Mouse (Mus musculus): ENCODE measurements at regions not wholly inside any gene's neighbourhood (a gene's known extent, or its start where the extent isn't known, plus 50 kb on each side); places are given as distances from the start of the nearest gene placed in this dataset.

GRCm38 (mm10) chr3:38555939-38556338 lies 71.3 kb upstream of the Ankrd50 start:
- no peaks in the 10 kb centered on the region for H3K9me3 ChIP-seq (ENCODE audit: control insufficient read depth, insufficient read depth, low read depth, low read length)
- no peak overlapping the region for H3K4me3 ChIP-seq (ENCODE audit: insufficient read depth in 1 of 2, low read depth in 1 of 2, low read length in 2 of 2, poor library complexity in 1 of 2, severe bottlenecking in 1 of 2)
- no peak overlapping the region for H3K9ac ChIP-seq (ENCODE audit: insufficient read depth, low read depth, low read length, poor library complexity, severe bottlenecking)
- no peak overlapping the region for H3K27ac ChIP-seq (ENCODE audit: insufficient read depth, low read depth, low read length, poor library complexity, severe bottlenecking)
- no peaks in the 10 kb centered on the region for H3K36me3 ChIP-seq (ENCODE audit: control insufficient read depth, insufficient read depth, low read length, poor library complexity, severe bottlenecking)
- in situ Hi-C loops (cut with MboI; ENCODE audit: low sequenced_read_pairs in 2 of 2, unreplicated experiment in 2 of 2) = no loop called here
- DNase-seq (ENCODE audit: low read depth, low spot score) = no peak
- no peaks in the 10 kb centered on the region for H3K4me1 ChIP-seq (ENCODE audit: control insufficient read depth in 2 of 2, insufficient read depth in 2 of 2, low read length in 2 of 2, poor library complexity in 1 of 2)
- TF ChIP-seq ZNF384 (IDR thresholded peaks at IDR 0.05; ENCODE audit: low read depth, low read length) = no peak
- no peak for TF ChIP-seq CHD2 (IDR thresholded peaks at IDR 0.05; ENCODE audit: low read depth, low read length)
- no peak for TF ChIP-seq ZC3H11A (IDR thresholded peaks at IDR 0.05; ENCODE audit: borderline replicate concordance, low read depth, low read length)
- no peak for TF ChIP-seq HCFC1 (IDR thresholded peaks at IDR 0.05; ENCODE audit: borderline replicate concordance, insufficient read depth, low read length)
- no peak for TF ChIP-seq MAFK (IDR thresholded peaks at IDR 0.05; ENCODE audit: insufficient read depth, low read depth, low read length)

GRCm38 (mm10) chr3:38553470-38554043 lies 68.9 kb upstream of the Ankrd50 start:
- H3K4me3 ChIP-seq (ENCODE audit: insufficient read depth in 1 of 2, low read depth in 1 of 2, low read length in 2 of 2, poor library complexity in 1 of 2, severe bottlenecking in 1 of 2) = no peak overlapping the region
- in situ Hi-C loops (cut with MboI; ENCODE audit: low sequenced_read_pairs in 2 of 2, unreplicated experiment in 2 of 2) = no loop called here
- H3K9ac ChIP-seq (ENCODE audit: insufficient read depth, low read depth, low read length, poor library complexity, severe bottlenecking) = no peak overlapping the region
- H3K27ac ChIP-seq (ENCODE audit: insufficient read depth, low read depth, low read length, poor library complexity, severe bottlenecking) = no peak overlapping the region
- no peak for DNase-seq (ENCODE audit: low read depth, low spot score)
- H3K36me3 ChIP-seq (ENCODE audit: control insufficient read depth, insufficient read depth, low read length, poor library complexity, severe bottlenecking) = no peaks in the 10 kb centered on the region
- H3K4me1 ChIP-seq (ENCODE audit: control insufficient read depth in 2 of 2, insufficient read depth in 2 of 2, low read length in 2 of 2, poor library complexity in 1 of 2) = no peaks in the 10 kb centered on the region
- H3K9me3 ChIP-seq (ENCODE audit: control insufficient read depth, insufficient read depth, low read depth, low read length) = no peaks in the 10 kb centered on the region
- TF ChIP-seq ZC3H11A (IDR thresholded peaks at IDR 0.05; ENCODE audit: borderline replicate concordance, low read depth, low read length) = no peak
- TF ChIP-seq ZNF384 (IDR thresholded peaks at IDR 0.05; ENCODE audit: low read depth, low read length) = no peak
- no peak for TF ChIP-seq CHD2 (IDR thresholded peaks at IDR 0.05; ENCODE audit: low read depth, low read length)
- no peak for TF ChIP-seq MAFK (IDR thresholded peaks at IDR 0.05; ENCODE audit: insufficient read depth, low read depth, low read length)
- TF ChIP-seq HCFC1 (IDR thresholded peaks at IDR 0.05; ENCODE audit: borderline replicate concordance, insufficient read depth, low read length) = no peak

- Histone ChIP-seq H3K36me3 (ENCODE audit: control insufficient read depth, insufficient read depth, low read length, poor library complexity, severe bottlenecking) (no peaks in the 10 kb centered on the region), H3K9me3 (ENCODE audit: control insufficient read depth, insufficient read depth, low read depth, low read length) (no peaks in the 10 kb centered on the region), H3K4me3 (ENCODE audit: insufficient read depth in 1 of 2, low read depth in 1 of 2, low read length in 2 of 2, poor library complexity in 1 of 2, severe bottlenecking in 1 of 2) (no peak overlapping the region), H3K9ac (ENCODE audit: insufficient read depth, low read depth, low read length, poor library complexity, severe bottlenecking) (no peak overlapping the region), H3K4me1 (ENCODE audit: control insufficient read depth in 2 of 2, insufficient read depth in 2 of 2, low read length in 2 of 2, poor library complexity in 1 of 2) (0 out of 4 replicates have a peak, but pooled peaks cover 0 to 2% of the 10 kb centered on the region in 2 experiments), H3K27ac (ENCODE audit: insufficient read depth, low read depth, low read length, poor library complexity, severe bottlenecking) (no peak overlapping the region)
- TF ChIP-seq MAFK (IDR thresholded peaks at IDR 0.05; ENCODE audit: insufficient read depth, low read depth, low read length) = no peak
- no peak for TF ChIP-seq ZC3H11A (IDR thresholded peaks at IDR 0.05; ENCODE audit: borderline replicate concordance, low read depth, low read length)
- TF ChIP-seq HCFC1 (IDR thresholded peaks at IDR 0.05; ENCODE audit: borderline replicate concordance, insufficient read depth, low read length) = no peak
- TF ChIP-seq CHD2 (IDR thresholded peaks at IDR 0.05; ENCODE audit: low read depth, low read length) = no peak
- TF ChIP-seq ZNF384 (IDR thresholded peaks at IDR 0.05; ENCODE audit: low read depth, low read length) = no peak
- DNase-seq (ENCODE audit: low read depth, low spot score) = no peak
- in situ Hi-C loops (cut with MboI; ENCODE audit: low sequenced_read_pairs in 2 of 2, unreplicated experiment in 2 of 2) = no loop called here
Observed at GRCm38 (mm10) chr3:38547032-38547431, 62.4 kb upstream of the Ankrd50 start.

- DNase-seq (ENCODE audit: low read depth, low spot score) = no peak
- Histone ChIP-seq H3K27ac (ENCODE audit: insufficient read depth, low read depth, low read length, poor library complexity, severe bottlenecking) (no peak overlapping the region), H3K4me3 (ENCODE audit: insufficient read depth in 1 of 2, low read depth in 1 of 2, low read length in 2 of 2, poor library complexity in 1 of 2, severe bottlenecking in 1 of 2) (no peak overlapping the region), H3K36me3 (ENCODE audit: control insufficient read depth, insufficient read depth, low read length, poor library complexity, severe bottlenecking) (no peaks in the 10 kb centered on the region), H3K9me3 (ENCODE audit: control insufficient read depth, insufficient read depth, low read depth, low read length) (no peaks in the 10 kb centered on the region), H3K4me1 (ENCODE audit: control insufficient read depth in 2 of 2, insufficient read depth in 2 of 2, low read length in 2 of 2, poor library complexity in 1 of 2) (0 out of 4 replicates have a peak, but pooled peaks cover 0 to 2% of the 10 kb centered on the region in 2 experiments), H3K9ac (ENCODE audit: insufficient read depth, low read depth, low read length, poor library complexity, severe bottlenecking) (no peak overlapping the region)
- TF ChIP-seq MAFK (IDR thresholded peaks at IDR 0.05; ENCODE audit: insufficient read depth, low read depth, low read length) (no peak), CHD2 (IDR thresholded peaks at IDR 0.05; ENCODE audit: low read depth, low read length) (no peak), HCFC1 (IDR thresholded peaks at IDR 0.05; ENCODE audit: borderline replicate concordance, insufficient read depth, low read length) (no peak), ZNF384 (IDR thresholded peaks at IDR 0.05; ENCODE audit: low read depth, low read length) (no peak), ZC3H11A (IDR thresholded peaks at IDR 0.05; ENCODE audit: borderline replicate concordance, low read depth, low read length) (no peak)
- in situ Hi-C loops (cut with MboI; ENCODE audit: low sequenced_read_pairs in 2 of 2, unreplicated experiment in 2 of 2) = no loop called here
Observed at GRCm38 (mm10) chr3:38545501-38545896, 60.9 kb upstream of the Ankrd50 start.
